Mouse (Mus musculus) gastrocnemius, adult 8-10 months (tissue): ENCODE measurements around the gene Csf2rb2. TPM values are rescaled to one million over a fixed set of nuclear protein-coding genes. Genes with fewer than 3 reads are reported as not detected.
"Not testable (repeated sequence)": the region's sequence is repeated elsewhere in the genome, so short reads cannot be mapped to it uniquely, and the experiment has no call there.

Experiments
- DNase-seq, 2 experiments: peaks; one replicate each; pipeline ENCODE4 v3.0.0; 2022; ENCODE audit warnings: low spot score in 2 of 2
- microRNA-seq: library from miRNA; unstranded; fragments of <30 nt; microRNA quantifications from one replicate; pipeline ENCODE4 v1.2.0, GENCODE M21; 2022
- total RNA-seq, 4 experiments: library from RNA; stranded (reverse); gene quantifications; 2 replicates each; pipeline ENCODE4 v1.2.4; 2022

Gene Csf2rb2
- total RNA-seq, 4 experiments from 2014 or later: 0.39 to 0.56 (median 0.43) TPM

DNA sequence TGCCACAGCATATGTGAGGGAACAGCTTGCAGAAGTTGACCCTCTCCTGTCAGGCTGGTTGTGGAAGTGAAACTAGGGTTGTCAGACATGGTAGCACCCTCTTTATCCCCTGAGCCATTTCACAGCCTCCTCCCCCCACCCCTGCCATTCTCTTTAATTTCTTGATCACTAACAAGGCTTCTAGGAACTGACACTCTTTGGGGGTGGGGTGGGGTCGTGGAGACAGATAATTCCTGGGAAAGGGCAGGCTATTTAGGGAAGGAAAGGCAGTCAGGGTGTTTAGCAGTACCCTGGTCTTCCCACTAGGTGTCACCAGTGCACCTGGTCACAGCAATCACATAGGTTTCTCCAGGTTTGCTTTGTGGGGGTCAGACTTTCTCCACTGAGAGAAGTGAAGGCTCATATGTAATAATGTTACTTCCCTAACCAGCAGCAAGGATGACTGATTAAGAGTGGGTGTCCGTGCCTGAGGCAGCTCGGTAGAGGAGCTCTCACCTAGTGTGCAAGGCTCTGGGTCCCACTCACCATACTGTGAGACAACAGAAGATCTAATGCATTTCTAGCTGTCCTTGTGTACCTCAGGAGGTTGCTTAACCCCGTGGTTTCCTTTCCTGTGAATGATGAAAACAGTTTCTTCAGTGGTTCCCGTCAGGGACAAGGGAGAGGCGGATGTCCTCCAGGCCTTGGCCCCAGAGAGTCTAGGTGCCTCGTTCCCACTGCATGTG is 48.0 kb downstream of the Csf2rb2 start:
- no peak for DNase-seq

- not testable (repeated sequence) for DNase-seq
Observed at GRCm38 (mm10) chr15:78256602-78257259, 48.8 kb downstream of the Csf2rb2 start.

DNA sequence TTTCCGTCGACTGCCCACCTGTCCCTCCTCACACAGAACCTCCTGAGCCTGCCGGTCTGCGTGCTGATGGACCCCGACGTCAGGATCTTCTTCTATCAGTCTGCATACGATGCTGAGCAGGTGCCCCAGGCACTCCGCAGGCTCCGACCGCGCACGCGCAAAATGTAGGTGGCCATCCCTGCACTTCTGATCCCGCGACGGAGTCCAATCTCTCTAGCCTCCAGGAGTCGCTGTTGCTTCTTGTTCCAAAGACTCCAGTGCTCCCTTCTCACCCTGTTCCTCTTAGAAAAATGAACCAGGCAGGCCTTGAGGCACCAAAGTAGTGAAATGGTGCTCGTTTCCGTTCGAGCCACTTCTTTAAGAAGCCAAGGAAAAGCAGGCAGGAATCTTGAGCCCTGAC is 50.8 kb downstream of the Csf2rb2 start:
- no peak for DNase-seq

DNA sequence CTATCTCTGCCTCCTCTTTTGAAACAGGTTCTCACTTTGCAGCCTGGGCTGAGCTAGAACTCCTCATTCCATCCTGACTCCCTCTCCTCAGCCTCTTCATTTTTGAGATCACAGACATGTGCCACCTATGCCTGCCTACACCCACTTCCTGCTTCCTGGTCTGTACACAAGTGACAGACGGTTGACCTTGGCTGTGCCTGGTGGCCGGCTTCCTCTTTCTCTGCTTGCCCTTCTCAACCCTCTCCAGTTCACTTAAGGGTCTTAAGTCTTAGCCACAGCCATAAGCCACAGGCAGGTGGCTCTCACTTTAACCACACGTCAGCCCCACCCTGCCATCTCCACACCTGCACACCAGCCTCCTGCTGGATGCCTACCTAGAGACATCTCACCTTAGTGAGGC is 57.1 kb downstream of the Csf2rb2 start:
- DNase-seq: no peak

DNA sequence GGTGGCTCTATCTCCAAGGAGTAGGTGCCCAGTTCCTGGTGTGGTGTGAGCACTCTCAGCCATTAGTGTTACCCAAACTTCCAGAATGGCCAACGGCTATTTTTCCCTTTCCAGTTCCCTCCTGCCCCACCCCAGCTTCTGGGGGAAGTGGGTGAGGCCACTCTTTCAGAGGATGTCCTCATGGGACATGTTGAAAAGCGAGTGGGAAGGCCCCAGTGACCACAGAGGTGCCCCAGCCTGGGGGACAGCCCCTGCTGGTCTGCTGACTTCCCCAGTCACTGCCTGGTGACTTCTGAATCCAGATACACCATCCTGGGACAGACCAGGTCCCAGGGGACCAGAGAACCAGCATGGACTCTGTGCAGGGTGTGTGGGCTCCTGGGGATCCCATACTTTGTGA is 57.9 kb downstream of the Csf2rb2 start:
- no peak for DNase-seq

GRCm38 (mm10) chr15:78246143-78247116 is 59.1 kb downstream of the Csf2rb2 start:
- no peak for DNase-seq

- no peak for DNase-seq
Observed at GRCm38 (mm10) chr15:78244695-78245492, 60.6 kb downstream of the Csf2rb2 start, which contains the start of gene Ncf4. Gene Ncf4 (plus strand): TSS chr15:78244801.

DNA sequence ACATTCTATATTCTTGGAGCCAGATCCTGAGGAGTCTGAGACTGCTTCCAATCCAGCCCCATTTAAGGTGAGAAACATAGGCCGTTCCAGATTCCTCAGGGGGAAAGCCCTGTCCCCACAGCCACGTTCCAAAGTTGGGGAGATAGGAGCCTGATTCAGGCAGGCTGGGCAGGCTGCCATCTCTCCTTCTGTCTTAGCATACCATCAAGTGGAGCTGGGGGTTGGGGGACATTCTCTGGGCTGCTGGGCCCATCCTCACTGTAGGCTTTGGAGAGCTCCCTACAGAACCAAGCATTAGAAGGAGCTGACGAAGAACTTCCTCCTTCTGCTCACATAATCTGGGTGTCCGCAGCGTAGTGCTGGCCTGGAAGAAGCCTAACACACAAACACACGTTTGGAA is 61.7 kb downstream of the Csf2rb2 start:
- DNase-seq: no peak

- DNase-seq: peak; percentile 69 to 75
Observed at GRCm38 (mm10) chr15:78243061-78243460, 62.5 kb downstream of the Csf2rb2 start.

GRCm38 (mm10) chr15:78241335-78241734 is 64.2 kb downstream of the Csf2rb2 start:
- peak; percentile 62 to 74 for DNase-seq

DNA sequence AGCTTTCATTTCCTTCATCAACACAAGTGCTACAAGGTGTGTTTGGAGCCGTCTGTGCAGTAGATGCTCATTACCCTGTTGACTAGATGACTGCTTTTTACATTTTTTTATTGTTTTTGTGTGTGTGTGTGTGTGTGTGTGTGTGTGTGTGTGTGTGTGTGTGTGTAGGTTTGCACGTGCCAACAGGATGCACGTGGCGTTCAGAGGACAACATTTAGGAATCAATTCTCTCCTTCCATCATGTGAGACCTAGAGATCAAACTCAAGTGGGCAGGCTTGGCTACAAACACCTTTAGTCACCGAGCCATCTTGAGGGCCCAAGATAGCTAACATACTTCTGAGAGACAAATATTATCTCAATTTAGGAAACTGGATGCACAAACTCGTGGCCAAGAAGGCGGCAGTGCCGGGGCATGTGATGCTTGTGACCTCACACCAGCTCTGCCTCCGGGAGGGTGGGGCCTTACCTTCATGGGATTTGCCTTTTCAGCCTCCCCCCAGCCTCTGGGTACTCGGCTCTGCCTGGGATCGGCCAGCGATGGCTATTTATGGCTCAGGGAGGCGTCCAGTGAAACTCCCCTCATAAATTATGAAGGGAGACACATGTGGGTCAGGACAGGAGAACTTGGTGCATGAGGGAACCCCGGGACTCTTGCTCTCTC is 65.4 kb downstream of the Csf2rb2 start:
- peak; percentile 47 to 70 for DNase-seq

- peak in 1 of 2 experiments; percentile 44 for DNase-seq
Observed at GRCm38 (mm10) chr15:78239453-78239852, 66.1 kb downstream of the Csf2rb2 start.

GRCm38 (mm10) chr15:78234823-78235509 is 70.6 kb downstream of the Csf2rb2 start:
- no peak for DNase-seq

Small RNAs within 50 kb of the gene (microRNA-seq; reads per million reads assigned to microRNA genes)
- not detected for gene Mir7676-1
- gene Mir7676-2: not detected

Other genes starting within 250 kb of the Csf2rb2 start
- not detected for gene Cacng2, start 185.7 kb downstream of the Csf2rb2 start, total RNA-seq
- gene Ift27, start 131.6 kb downstream of the Csf2rb2 start, total RNA-seq: 10 to 100 TPM in 3 of 4 experiments, 1 to 10 TPM in 1; 9.0 to 16.1 (median 12.5) TPM
- gene Pvalb, start 99.3 kb downstream of the Csf2rb2 start, total RNA-seq: over 10,000 TPM; 12,380 to 17,080 (median 15,669) TPM
- gene Ncf4, start 60.9 kb downstream of the Csf2rb2 start, total RNA-seq: under 1 TPM in 3 of 4 experiments, not detected in 1; 0.24 to 0.94 (median 0.74) TPM
- gene Csf2rb, start 20.0 kb upstream of the Csf2rb2 start, total RNA-seq: under 1 TPM; 0.41 to 0.99 (median 0.81) TPM
- not detected for gene Tex33, start 90.2 kb upstream of the Csf2rb2 start, total RNA-seq
- 10 to 100 TPM; 19.1 to 25.8 (median 22.3) TPM for gene Tst, start 100.2 kb upstream of the Csf2rb2 start, total RNA-seq
- 10 to 100 TPM; 58.9 to 65.3 (median 59.7) TPM for gene Mpst, start 100.7 kb upstream of the Csf2rb2 start, total RNA-seq
- gene Kctd17, start 122.8 kb upstream of the Csf2rb2 start, total RNA-seq: 10 to 100 TPM in 1 of 4 experiments, 1 to 10 TPM in 3; 5.9 to 10.3 (median 8.2) TPM
- under 1 TPM in 1 of 4 experiments, not detected in 3; 0.11 TPM for gene Tmprss6, start 162.9 kb upstream of the Csf2rb2 start, total RNA-seq
- gene Il2rb, start 189.6 kb upstream of the Csf2rb2 start, total RNA-seq: not detected
- gene C1qtnf6, start 225.7 kb upstream of the Csf2rb2 start, total RNA-seq: 1 to 10 TPM in 3 of 4 experiments, under 1 TPM in 1; 0.82 to 2.9 (median 1.6) TPM
- not detected for gene Sstr3, start 239.0 kb upstream of the Csf2rb2 start, total RNA-seq